Mouse (Mus musculus) brain, embryonic 14.5 days (tissue): ENCODE data around the gene Rtkn2.

Experiments used
- CTCF ChIP-seq: fragments of 200-500 bp; IDR thresholded peaks from 2 replicates; pipeline ENCODE4 v1.5.1; 2012; ENCODE audit warnings: inconsistent platforms, mild to moderate bottlenecking, moderate library complexity, borderline replicate concordance; ENCODE audit not compliant: insufficient read depth, insufficient read length; ENCODE audit errors: extremely low read depth
- POLR2A ChIP-seq: fragments of 200-500 bp; IDR thresholded peaks from 2 replicates; pipeline ENCODE4 v1.6.1; 2012; ENCODE audit warnings: mild to moderate bottlenecking, inconsistent platforms, borderline replicate concordance; ENCODE audit not compliant: poor library complexity, insufficient read depth, insufficient read length, severe bottlenecking; ENCODE audit errors: extremely low read depth

- TF ChIP-seq POLR2A = no peak
- TF ChIP-seq CTCF = no peak
Measured at GRCm38 (mm10) chr10:68096395-68096794, 117.0 kb downstream of the Rtkn2 start.
